Mouse (Mus musculus) cerebellum, adult 11-12 months (tissue): Measurements from ENCODE around the gene Pak2.
"Not testable (repeated sequence)": the region's sequence is repeated elsewhere in the genome, so short reads cannot be mapped to it uniquely, and the experiment has no call there.

Experiments
- DNase-seq: peaks from one replicate; pipeline ENCODE4 v3.0.0; 2022

Pak2 gene

DNA sequence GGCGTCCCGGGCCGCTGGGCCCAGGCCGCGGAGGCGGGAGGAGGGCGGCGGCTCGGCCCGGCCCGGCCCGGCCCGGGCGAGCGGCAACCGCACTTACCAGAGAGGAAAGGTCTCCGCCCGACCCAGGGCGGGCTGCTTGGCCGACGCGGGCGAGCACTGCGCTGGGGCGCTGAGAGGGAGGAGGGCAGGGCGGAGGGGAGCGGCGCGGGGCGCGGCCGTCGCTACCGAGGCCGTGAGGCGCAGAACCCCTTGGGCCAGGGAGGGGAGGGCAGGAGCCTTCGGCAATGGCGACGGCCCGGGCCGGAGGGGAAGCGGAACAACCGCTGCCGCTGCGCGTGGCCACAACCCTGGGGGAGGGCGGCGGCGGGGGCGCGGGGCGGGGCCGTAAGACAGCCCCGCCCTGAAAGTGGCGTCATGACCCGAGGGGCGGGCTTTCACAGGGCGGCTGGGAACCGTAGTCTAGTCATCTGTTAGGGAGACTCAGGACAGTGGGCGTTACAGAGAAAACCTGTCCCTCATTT is at the start of gene Pak2:
Gene Pak2, minus strand, starts transcription at position 352 of the 521 bp plus-strand sequence.
- DNase-seq = peak; percentile 85

DNA sequence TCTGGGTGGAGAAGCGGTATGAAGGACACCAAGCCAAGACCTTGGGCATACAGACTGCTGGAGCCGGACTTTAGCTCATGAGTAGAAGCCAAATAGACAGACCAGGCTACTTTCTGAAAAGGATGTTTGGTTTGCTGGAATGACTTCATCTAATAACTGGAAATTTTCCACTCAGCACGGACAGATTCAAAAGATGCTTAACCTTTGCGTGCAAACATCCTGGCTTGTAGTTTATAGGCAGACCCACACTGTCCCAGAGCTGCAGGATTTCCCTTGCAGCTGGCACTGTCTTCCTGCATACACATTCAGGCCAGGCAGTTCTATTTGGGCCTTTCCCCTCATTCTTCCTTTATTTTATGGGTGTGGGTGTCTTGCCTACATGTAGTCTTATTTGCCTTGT is 47.9 kb upstream of the Pak2 start:
- no peak for DNase-seq

DNA sequence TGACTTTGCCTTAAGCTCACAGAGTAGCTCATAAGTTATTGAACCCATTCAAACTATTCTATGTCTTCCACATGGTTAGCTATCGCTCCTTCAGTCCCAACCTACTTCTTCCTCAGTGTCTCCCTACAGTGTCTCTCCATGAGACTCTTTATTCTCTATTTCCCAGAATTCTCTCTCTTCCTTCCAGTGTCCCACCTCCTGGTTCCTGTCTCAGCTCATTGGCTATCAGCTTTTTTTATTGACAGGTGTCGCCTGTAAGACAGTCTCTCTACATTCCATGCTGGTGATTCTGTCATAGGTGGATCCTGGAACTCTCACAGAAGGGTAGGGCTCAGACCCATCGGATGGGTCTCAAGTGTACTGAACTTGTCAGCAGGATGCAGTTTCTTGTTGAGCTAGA is 46.2 kb upstream of the Pak2 start:
- no peak for DNase-seq

DNA sequence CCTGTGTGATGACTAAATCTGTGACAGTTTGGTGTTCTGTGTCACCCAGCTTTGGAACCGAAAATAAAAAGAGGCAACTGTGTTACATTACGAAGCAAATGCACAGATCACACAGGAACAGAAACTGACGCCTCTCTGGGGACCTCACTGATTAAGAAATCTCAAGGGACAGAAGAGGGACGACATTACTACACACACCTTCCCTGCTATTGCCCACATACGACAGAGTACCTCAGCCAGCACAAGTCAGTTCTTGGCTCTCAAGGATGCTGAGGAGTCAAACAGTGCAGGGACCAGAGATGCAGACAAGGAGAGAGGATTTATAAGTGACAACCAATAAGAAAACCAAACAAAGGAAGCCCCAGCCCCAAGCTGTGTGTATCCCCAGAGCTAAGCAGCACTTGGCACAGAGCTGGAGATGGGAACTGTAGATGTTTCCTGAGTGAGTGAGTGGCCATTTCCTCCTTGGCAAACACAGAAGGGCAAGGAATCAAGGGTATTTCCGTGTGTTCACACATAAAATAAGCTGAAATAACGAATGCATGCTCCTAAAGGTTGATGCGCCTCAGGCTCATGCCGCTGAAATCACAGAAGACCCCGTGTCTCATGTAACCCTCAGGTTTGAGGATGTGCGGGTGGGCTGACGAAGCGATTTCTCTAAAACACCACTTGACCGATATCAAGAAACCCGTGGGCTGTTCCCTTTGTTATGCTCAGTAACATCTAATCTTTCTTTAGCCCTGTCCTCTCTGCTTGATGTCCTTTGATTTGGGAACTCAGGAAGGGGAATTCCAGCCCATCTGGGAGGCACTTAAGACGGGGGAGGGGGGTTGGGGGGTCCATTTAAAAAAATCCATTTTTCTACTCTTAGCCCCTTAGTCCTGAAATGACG is 45.5 kb upstream of the Pak2 start:
- DNase-seq = no peak

DNA sequence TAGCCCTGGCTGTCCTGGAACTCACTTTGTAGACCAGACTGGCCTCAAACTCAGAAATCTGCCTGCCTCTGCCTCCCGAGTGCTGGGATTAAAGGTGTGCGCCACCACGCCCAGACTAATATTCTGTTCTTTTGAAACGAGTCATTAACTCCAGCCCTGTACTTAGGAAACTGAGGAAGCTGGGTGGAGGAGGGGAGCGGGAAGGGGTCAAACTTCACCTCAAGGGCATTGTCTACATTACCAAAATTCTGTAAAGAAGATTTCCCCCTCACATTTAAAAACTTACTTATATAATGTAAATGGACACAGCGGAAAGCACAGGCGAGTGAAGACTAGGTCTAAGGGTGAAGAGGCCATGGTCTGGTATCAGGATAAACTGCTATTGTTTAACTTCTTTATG is 44.9 kb upstream of the Pak2 start:
- no peak for DNase-seq

DNA sequence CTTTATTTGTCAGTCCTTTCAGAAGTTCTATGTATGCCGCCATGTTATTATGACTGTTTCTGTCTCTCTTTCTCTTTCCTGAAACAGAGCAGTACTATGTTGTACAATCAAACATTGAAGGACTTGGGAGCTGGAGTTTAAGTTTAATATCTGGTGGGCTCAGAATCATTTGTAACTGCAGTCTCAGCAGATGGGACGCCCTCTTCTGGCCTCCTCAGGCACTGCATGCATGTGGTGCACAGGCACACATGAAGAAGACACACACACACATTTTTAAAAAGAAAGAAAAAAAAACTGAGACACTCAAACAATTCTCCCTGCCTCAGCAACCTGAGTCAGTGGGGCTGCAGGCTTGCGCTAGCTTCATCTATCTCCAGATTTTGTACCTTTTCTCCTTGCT is 41.3 kb upstream of the Pak2 start:
- no peak for DNase-seq

DNA sequence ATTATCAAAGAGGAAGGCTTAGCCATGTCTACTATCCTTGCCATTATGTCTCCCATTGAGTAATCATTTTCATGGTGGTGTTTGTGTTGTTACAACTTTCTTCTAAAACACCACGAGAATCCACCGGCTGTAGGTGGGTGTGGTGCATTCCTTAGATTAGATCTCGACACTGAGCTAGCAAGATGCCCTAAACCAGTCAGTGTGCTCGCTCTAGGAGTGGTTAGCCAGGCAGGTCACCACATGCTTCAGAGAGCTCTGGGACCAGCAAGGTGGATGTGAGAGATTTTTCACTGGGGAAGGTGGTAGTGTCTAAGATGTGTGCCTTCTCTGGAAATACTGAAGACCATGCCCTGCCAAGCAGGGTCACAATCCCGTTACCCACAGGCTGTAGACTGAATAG is 37.0 kb upstream of the Pak2 start:
- DNase-seq = no peak

DNA sequence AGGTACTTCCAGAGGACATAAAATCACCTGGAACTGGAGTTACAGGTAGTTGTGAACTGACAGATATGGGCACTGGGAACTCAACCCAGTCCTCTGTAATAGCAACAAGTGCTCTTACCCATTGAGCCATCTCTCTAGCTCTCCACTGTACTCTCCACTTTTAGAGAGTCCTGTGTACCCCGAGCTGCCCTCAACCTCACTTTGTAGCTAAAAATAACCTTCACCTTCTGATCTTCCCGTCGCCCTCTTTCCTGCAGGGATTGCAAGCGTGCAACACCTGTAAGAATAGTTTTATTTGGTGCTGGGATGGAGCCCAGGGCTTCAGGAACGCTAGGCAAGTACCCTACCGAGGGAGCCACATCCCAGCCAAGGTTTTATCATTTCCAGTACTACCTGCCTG is 36.6 kb upstream of the Pak2 start:
- DNase-seq = no peak

DNA sequence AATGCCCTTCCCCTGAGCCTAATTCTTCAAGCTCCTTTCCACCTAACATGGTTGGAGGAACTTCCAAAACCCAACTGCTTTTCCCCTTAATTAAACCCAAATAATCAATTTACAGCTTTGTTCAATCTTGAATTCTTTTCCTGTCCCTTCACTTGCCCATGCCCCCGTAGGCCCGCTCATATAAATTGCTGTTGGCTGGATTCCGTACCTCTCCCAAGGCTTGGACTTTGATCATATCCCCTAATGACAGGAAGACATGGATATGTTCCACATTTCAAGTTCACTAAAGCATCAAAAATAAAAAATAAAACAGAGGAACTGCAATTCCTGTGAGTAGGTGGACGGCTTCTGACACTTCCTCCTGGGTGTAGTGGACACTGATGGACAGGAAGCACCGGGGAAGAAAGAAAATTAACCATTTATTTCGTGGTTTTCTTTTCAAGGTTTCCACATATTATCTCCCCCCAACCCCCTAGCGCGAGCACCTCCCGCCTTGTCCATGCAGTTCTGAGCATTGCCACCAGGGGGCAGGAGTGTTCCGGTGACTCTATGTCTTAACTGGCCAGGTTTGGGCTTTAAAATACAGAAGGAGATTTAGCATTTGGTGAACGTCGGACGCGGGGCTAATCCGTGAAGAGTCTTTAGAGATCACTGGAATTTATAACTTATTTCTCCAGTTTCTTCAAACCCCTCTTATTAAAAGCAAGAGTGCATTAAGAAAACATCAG is 36.0 kb upstream of the Pak2 start:
- DNase-seq = peak; percentile 69

DNA sequence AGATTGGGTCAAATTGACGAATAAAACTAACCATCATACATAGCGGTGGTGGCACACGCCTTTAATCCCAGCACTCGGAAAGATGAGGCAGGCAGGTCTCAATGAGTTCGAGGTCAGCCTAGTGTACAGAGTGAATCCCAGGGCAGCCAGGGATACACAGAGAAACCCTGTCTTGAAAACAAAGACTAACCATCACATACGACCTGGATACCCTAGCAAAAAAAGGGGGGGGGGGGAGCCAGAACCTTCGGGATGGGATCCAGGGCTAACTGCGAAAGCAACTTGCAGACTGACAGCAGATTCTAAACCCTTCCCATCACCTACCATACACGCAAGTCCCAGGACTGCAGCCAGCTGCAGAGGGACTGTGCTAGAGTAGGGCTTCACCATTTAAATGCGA is 35.3 kb upstream of the Pak2 start:
- no peak for DNase-seq

DNA sequence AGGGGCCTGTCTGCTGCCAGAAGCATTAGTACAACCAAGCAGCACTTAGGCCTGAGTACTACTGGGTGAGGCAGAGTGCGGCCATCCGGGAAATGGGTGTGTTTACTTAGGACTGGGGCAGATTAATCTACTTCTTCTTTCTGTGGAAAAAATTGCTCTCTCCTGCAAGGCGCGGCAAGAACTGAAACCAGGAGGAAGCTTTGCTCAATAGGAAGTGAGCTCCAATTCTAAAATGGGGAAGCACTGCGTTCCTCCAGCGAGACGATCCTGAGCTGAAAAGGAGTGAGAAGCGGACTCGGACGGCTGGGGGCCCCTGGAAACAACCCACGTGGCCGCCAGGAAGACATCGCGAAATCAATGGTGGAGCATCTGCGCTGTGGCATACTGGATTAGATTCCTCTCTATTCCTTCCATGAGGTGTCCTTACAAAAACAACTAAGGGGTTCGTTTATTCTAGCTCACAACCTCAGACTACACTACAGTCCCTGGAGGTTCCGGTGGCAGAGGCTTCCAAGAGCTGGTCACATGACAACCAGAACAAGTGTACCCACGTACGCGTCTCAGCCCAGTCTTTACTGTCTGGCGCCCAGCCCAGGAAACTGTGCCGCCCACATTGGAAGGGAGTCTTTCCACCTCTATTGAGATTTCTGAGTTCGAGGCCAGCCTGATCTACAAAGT is 34.5 kb upstream of the Pak2 start:
- DNase-seq = peak; percentile 19

DNA sequence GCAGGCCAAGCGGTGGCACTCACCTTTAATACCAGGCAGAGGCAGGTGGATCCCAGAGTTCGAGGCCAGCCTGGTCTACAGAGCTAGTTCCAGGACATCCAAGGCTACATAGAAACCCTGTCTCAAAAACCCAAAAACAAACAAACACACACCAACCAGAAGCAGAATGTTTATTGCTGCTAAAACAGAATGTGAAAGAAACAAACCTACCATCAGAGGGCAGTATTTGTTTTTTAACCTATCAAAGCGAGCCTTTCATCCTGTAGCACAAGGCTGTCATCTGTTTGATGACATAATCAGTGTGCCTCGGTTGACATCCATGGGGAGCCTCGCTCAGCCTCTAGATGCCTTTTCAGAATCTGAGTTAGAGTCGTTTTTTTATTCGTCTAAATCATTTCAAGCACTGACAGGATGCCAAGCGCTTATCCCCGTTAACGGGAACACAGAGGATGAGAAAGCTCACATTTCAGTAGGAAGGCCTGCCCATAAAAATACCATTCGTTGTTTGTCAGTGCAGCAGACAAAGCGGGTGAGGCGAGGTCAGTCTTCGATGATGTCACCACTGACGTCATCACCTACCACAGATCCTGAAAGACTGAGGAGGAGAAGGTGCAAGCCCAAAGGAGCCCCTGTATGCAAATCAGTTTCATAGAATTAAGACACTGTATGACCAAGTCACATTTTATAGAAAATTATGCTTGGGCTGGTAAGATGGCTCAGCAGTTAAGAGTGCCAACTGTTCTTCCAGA is 32.0 kb upstream of the Pak2 start:
- no peak for DNase-seq

DNA sequence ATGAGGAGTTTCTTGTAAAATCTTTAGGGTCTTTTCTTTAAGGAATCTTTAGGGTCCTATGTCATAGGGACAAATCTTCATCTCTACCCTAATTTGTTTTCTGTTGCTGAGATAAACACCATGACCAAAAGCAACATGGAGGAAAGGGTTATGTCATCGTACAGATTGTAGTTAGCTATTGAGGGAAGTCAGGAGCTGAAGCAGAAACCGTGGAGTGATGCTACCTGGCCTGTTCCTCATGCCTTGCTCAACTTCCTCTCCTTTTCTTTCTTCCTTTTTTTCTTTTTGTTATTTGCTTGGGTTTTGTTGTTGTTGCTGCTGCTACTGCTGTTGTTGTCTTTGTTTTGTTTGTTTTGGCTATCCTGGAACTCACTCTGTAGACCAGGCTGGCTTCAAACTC is 29.4 kb upstream of the Pak2 start:
- no peak for DNase-seq

DNA sequence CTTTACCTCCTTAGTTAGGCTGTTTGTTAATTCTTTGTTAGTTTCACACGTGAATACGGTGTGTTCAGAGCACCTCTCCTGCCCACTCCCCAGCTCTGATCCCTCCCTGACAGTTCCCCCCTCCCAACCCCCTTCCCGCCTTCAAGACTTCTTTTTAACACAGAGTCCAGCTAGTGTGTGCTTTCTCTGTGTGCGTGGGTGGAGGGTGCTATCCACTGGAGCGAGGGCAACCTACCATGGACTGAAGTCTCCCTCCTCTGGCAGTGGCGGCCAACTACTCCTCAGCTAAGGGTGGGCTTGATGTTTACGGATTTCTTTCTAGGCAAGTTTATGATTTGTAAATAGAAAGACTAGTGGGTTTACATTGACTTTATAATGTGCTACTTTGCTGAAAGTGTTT is 29.0 kb upstream of the Pak2 start:
- no peak for DNase-seq

DNA sequence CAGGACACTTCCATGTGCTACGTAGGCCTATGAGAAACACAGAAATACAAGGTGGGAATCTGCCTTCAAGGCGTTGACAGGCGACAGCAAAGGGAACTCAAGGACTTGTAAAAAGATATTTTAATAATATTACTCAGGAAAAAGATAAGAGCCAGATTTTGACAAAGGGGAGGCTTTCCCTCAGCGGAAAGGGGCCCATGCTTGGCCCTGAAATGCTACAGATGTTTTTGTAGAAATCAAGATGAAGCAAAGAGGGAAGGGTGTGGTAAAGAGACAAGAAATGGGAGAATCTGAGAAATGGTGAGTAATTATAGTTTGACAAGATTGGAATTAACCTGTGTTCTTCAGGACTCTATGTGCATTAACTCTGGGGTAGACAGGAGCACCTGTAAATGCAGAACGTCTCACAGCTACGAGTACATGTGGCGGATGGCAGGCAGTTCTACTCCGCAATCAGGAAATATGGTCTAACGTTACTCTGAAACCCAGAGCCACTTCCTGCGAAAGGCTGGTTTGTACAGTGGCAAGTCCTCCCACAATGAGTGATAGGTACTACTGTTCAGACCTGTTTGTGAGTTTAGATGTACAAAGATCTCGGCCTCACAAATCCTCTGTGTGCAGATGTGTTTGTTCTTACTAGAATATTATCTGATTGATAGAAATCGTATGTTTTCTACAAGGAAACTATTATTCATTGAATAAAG is 28.4 kb upstream of the Pak2 start:
- no peak for DNase-seq

DNA sequence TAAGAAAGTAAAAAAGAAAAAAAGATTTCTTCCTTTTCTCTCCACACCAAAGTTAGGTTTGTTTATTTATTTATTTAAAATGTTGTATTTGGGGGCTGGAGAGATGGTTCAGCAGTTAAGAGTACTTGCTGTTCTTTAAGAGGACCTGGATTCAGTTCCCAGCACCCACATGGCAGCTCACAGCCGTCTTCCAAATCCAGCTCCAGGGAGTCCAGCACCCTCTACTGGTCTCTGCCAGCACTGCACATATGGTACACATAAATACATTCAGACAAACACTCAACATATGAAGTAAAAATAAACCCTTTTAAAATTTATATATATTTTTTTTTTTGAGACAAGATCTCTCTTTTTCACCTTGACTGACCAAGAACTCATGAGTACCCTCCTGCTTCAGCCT is 26.6 kb upstream of the Pak2 start:
- no peak for DNase-seq

DNA sequence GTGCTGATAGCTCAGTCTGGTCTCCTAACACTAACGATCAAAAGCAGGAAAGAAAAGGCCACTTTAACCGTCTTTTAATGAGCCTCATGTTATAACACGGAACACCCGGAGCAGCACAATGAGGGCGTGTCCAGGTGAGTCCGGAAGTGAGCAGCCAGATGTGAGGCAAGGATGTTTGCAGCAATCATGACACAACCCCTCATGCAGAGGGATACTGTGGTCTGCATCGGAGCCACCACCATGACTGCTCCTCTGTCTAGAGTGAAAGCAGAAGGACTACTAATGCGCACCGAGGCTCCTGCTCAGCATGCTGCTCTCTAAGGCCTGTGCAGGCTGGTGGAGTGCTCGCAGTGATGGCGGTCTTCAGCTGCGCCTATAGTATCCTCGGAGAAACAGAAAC is 23.2 kb upstream of the Pak2 start:
- DNase-seq = no peak

DNA sequence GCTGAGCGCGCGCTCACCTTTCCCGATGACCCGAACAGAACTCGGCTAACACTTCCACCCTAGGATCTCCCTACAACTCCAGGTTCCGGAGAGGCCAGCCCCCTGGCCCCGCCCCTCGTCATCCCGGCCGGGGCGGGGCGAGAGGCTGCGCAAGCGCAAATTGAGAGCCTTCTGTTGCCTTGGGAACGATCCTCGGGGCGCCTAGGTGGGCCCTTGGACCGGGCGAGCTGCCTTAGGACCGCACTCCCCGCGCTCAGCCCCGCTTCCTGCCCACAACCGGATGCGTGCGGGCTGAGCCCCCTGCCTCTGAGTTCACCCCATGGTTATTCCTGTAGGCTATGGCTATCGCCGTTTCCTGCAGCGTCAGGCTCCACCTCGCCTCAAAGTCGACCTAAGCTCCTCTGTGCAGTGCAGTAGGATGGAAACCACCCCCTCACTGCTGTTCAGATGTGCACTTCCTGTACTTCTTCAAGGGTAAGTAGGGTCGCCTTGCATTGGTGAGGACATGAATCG is 20.6 kb upstream of the Pak2 start, which contains the start of the genes Pigx and Cep19:
Gene Pigx, minus strand, starts transcription at position 103 of the 513 bp plus-strand sequence.
Gene Cep19, plus strand, starts transcription at position 163 of the 513 bp plus-strand sequence.
- DNase-seq = peak; percentile 92

DNA sequence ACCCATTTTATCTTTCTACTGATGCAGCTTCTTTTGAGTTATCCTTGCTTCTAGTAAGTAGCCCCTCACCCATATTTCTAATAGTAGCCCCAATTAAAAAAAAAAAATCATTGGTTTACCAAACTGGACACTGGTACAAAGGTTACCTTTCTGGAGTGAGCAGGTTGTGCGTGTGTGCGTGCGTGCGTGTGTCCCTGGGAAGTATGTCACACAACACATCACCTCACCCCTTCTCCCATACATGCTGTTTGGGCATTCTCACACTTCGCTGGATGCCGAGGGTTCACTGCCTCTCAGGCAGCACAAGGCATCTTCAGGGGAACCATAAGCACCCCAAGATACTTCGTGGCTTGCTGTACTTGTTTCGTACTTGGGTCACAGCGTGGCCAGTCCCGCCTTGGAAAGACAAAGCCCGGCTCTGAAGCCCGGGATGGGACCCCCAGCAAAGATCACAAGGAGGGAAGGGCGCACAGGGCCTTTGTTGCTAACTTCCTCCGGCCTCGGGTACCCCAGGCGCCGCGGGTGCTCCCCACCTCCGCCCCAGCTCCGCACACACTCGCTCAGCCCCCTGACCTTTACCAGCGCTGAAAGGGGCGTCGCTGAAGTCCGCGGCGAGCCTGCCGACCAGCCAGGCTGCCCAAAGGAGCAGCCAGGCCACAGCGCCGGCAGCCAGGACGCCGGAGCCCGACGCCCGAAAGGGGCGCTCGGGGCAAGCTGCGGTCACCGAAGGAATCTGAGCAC is 19.9 kb upstream of the Pak2 start:
- no peak for DNase-seq

DNA sequence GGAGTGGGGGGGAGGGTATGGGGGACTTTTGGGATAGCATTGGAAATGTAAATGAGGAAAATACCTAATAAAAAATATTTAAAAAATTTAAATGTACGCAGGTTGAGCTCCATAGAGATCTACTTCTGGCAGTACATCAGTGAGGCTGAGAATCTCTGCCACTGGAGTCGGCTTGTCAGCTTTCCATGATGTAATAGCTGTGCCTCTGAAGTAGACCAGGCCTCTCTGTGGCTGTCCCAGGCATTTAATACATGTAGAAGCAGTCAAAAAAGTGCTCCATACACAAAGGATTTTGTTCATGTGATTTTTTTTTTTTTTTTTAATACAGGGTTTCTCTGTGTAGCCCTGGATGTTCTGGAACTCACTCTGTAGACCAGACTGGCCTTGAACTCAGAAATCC is 18.6 kb upstream of the Pak2 start:
- DNase-seq = not testable (repeated sequence)

DNA sequence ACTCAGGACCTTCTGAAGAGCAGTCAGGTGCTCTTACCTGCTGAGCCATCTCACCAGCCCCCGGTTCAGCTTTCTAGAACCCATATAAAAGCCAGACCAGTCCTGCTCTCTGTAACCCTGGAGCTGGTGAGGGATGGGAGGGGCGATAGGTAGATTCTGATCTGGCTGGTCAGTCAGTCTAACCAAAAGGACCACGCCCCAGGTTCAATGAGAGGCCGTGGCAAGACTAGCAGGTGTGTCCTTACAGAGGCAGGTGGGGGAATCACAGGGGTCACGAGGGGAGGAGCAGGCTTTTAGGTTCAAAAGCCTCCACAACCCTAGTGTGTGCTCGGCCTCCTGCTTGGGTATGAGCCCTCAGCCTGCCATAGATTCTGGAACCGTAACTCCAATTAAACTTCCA is 12.3 kb upstream of the Pak2 start:
- no peak for DNase-seq
